Mouse (Mus musculus) lung, postnatal 0 days (tissue): Measurements from ENCODE around the gene Atp2b4.

ENCODE experiments used
- CTCF ChIP-seq: IDR thresholded peaks from 2 replicates; pipeline ENCODE4 v1.5.1; 2016; ENCODE audit warnings: antibody characterized with exemption, mild to moderate bottlenecking
- EP300 ChIP-seq: IDR thresholded peaks from 2 replicates; pipeline ENCODE4 v1.6.1; 2016; ENCODE audit warnings: antibody characterized with exemption, mild to moderate bottlenecking, control low read depth

DNA sequence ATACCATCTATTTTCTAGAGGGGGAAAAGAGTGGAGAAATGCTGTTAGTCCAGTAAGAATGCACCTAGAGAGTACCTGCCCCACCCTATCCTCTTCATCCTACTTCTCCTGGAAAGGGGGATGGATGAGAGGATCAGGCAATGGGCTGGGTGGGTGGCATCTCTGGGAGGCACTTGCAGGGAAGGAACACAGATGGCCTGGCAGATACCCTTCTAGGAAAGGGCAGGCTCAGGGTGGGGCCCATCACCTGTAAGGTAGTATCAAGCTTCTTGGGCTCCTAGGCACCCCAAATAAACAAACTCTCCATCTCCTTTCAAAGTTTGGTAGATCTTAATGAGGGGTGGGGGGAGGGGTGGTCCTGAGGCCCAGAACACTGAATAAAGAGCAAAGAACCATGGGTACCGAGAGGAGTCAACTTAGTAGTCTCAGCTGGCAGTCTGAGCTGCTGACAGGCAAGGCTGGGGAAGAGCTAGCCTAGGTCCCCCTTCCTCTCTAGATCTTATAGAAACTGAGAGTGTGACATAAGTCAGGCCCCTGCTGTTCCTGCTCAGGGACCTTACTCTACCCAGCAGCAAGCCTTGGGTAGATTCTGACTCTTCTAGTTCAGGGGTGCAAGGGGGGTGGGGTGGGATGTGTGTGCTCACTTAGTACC lies 3.4 kb downstream of the Atp2b4 start:
- TF ChIP-seq CTCF: no peak
- no peak for TF ChIP-seq EP300
